Mouse (Mus musculus) layer of hippocampus, postnatal 36 days (tissue): ENCODE measurements around the gene Ntrk2. TPM values are rescaled to one million over a fixed set of nuclear protein-coding genes. Genes with fewer than 3 reads are reported as not detected.
A peak's percentile ranks its signal among the peaks of the same experiment; 100 is the strongest.
"Not testable (repeated sequence)": the region's sequence is repeated elsewhere in the genome, so short reads cannot be mapped to it uniquely, and the experiment has no call there.

Experiments used
- DNase-seq, 2 experiments: peaks; one replicate each; pipeline ENCODE4 v3.0.0; 2022
- total RNA-seq, 2 experiments: library from RNA; stranded (reverse); gene quantifications; 2 replicates each; pipeline ENCODE4 v1.2.3; 2021

Gene Ntrk2
- total RNA-seq, 2 experiments from 2014 or later: 321 to 331 TPM

- DNase-seq: no peak
Observed at GRCm38 (mm10) chr13:59052188-59052587, 245.8 kb downstream of the Ntrk2 start.

DNA sequence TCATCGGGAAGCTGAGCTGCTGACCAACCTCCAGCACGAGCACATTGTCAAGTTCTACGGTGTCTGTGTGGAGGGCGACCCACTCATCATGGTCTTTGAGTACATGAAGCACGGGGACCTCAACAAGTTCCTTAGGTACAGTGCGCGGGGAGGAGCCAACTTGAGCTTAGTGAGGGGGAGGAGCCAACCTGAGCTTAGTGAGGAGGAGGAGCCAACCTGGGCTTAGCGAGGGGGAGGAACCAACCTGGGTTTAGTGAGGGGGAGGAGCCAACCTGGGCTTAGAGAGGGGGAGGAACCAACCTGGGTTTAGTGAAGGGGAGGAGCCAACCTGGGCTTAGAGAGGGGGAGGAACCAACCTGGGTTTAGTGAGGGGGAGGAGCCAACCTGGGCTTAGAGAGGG, 248.0 kb downstream of the Ntrk2 start:
- DNase-seq: not testable (repeated sequence)

DNA sequence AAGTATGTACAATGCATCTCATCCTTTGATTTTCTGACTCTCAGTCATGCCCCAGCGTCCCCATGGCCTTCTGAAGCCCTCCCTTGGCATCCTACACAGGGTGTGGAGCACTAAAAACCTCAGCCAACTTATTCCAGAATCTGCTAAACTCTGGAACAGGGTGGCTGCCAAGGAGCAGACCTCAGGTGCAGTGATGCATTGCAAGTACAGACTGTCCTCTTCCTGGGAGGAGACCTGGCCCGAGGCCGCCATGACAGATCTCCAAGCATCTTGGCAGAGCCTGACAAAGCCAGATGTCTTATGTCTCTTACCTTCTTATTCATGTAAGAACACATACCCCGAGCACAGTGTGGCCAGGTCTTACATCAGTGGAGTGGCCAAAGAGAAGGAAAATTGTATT, 250.5 kb downstream of the Ntrk2 start:
- no peak for DNase-seq

GRCm38 (mm10) chr13:59057886-59058285, 251.5 kb downstream of the Ntrk2 start:
- DNase-seq: no peak

GRCm38 (mm10) chr13:59059118-59059517, 252.7 kb downstream of the Ntrk2 start:
- DNase-seq: no peak

DNA sequence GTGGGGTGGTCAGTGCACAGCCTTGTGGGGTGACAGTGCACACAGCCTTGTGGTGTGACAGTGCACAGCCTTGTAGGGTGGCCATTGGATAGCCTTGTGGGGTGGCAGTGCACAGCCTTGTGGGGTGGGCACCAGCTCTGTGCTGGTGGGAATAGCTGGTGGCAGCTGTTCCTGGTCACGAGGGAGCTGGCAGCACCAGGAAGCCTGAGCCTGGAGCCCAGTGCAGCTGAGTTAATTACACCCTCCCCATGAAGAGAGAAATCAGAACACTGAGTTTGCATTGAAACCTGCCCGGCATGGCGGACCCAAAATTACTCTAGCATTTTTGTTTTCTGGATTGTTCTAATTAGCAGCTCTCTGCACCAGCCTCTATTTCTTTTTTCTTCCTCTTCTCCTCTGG, 259.3 kb downstream of the Ntrk2 start:
- DNase-seq: no peak

- DNase-seq: peak; percentile 89 to 90
Observed at GRCm38 (mm10) chr13:59073635-59074256, 267.4 kb downstream of the Ntrk2 start.

DNA sequence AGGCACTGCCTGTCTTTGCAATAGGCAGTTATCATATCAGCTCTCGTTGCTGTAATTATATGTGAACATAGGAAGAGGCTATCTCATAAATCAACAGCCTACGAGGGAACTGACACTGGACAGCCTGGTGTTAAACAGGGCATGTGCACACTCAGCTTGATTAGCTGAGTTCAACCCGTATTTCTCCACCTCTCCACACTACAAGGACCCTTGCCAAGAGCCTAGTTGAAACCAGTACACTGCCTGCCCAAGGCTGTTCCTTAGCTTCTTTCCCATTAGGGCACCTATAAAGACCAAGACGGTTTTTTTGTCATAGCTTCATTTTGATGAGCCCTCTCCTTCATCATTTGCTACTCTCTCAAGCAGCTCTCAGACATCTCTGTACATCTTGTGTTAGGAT, 270.1 kb downstream of the Ntrk2 start:
- no peak for DNase-seq

- DNase-seq: peak; percentile 37 to 50
Observed at GRCm38 (mm10) chr13:59079761-59080461, 273.5 kb downstream of the Ntrk2 start.

DNA sequence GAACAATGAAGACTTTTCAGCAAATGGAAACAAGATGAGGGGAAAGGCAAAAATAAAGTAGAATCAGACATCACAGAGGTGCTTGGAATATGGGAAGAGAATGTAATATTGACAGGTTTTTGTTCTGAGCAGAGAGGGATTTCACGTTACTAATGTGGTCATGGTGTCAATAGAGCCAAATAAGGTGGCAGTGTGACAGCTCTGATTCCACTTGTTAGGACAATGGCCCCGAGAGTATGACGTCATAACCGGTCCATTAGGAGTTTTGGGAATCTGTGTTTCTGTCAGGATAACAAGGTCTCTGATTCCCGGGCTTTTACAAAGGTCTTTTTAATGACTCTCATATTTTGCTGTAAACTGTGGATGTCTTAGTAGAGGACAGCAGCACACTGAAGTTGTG, 274.1 kb downstream of the Ntrk2 start:
- DNase-seq: no peak

DNA sequence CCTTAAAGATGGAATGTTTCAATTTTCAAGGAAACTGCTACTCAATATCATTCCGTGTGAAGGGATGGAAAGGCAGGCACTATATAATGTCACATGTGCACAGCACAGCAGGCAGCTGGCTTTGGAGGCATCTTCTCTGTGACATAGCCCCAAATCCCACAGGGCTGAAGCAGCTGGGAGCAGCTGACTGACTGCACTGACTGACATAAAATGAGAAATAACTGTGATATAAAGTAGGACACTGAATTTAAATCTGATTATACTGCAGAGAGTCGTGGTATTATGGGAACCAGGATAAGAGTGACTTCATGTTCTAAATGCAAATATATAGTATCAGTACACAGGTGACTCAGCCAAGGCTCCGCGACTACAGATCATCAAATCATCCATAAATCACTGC, 282.6 kb downstream of the Ntrk2 start:
- no peak for DNase-seq

- peak; percentile 36 to 37 for DNase-seq
Observed at GRCm38 (mm10) chr13:59091138-59091971, 285.0 kb downstream of the Ntrk2 start.

DNA sequence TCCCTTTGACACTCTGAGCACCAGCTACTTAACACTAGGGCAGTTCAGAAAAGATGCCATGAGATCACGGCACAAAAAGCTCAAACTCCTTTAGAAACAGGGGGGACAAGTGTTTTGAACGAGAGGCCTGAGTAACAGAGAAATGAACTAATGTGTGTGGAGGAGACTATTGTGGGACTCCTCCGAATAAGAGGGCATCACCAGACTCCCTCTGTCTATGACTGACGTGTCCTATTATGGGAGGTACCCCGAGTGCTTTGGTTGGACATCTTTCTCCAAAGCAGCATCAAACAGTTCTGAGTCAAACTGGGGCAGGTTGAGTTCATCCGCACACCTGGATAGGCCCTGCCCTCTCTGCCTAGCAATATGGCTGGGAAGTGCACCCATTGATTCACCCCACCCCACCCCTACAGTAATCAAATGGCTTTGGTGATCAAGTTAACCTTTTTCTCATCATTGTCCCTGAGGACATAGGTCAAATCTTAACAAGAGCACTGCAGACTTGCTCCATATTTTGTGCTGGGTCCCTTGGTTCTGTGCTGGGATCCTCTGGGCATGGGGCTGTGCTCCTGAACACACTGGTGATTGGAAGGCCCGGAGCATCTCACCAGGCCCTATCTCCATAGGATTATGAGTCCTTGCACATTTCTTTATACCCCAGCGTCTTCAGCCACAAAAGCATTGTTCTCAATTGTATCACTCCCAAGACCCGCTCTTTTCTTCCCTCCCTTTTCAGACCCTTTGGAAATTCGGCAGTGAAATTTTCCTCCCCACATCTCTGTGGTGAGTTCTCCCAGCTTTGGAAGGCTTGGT, 285.9 kb downstream of the Ntrk2 start:
- no peak for DNase-seq

GRCm38 (mm10) chr13:59092858-59093154, 286.4 kb downstream of the Ntrk2 start:
- peak; percentile 78 to 86 for DNase-seq

- DNase-seq: no peak
Observed at GRCm38 (mm10) chr13:59094722-59095121, 288.4 kb downstream of the Ntrk2 start.

- DNase-seq: no peak
Observed at GRCm38 (mm10) chr13:59095811-59096391, 289.5 kb downstream of the Ntrk2 start.

DNA sequence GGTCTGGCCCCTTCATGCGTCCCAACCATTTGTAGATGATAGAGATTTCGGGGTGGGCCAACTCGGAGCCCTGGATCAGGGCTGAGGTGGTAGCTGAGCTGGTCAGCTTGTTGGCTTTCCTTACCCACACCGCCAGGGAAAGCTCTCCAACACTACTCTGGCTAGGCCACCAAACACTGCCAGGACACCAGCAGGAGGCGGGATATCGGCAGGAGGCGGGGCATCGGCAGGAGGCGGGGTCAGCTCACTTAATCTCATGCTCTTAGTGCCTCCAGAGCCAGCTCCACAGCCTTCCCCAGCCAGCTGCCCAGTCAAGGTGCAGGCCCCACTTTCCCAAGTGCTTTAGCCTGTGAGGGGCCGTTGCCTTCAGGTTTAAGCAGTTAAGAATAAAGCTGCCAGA, 293.7 kb downstream of the Ntrk2 start:
- no peak for DNase-seq

GRCm38 (mm10) chr13:59107791-59108190, 301.4 kb downstream of the Ntrk2 start:
- not testable (repeated sequence) for DNase-seq

DNA sequence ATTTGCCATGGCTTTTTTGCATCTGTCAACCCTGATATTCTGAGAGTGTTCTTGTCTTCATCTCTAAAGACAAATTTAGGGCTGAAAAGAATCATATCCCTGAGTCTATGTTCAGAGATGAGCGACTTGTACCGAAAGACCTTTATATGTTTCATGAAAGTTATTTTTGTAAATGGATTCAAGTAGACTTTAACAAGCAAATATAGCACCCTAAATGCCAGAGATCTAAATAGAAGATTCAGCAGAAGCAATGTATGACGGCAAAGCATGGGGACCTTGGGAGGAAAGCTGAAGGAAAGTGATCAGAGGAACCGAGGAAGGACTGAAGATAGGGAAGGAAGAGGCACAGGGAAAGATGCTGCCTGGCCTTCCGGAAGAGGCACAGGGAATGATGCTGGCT, 303.7 kb downstream of the Ntrk2 start:
- DNase-seq: no peak

DNA sequence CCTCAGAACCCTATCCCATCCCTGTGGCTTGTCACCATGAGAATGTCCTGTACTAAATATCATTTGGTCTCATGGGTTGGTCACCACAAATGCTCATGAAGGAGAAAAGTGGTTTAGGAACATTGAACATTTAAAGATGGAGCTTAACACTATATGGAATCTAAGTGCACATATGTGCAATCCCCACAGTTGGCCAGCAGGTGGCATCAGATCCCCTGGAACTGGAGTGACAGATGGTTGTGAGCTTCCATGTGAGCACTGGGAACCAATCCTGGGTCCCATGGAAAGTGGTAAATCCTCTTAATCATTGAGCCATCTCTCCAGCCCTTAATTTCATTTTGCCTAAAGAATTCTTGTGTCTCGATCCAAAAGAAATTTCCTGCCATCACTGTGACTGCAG, 308.3 kb downstream of the Ntrk2 start:
- DNase-seq: no peak

- DNase-seq: no peak
Observed at GRCm38 (mm10) chr13:59115551-59115950, 309.2 kb downstream of the Ntrk2 start.

DNA sequence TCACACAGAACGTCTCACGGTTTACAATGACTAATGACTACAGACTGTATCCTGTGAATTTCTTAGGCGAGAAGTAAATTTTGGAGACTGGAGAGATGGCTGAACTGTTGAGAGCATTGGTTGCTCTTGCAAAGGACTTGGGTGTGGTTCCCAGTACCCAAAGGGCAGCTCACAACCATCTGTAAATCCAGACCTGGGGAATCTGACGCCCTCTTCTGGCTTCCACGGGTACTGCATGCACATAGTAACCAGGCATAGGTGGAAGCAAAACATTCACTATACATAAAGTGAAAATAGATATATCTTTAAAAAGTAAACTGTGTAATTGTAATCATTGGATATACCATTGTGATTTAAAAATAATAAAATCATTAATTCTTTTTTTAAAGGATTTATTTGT, 310.9 kb downstream of the Ntrk2 start:
- no peak for DNase-seq
